Mouse (Mus musculus) liver, embryonic 14.5 days (tissue): ENCODE data around the gene Nme8. TPM values are rescaled to one million over a fixed set of nuclear protein-coding genes. Genes with fewer than 3 reads are reported as not detected.

Experiments used
- ATAC-seq: fragments of 200-750 bp; cut with Nextera tagmentation; 2 replicates; pipeline ENCODE4 v1.8.0; 2017; ENCODE audit warnings: moderate number of reproducible peaks, mild to moderate bottlenecking, moderate library complexity; ENCODE audit not compliant: insufficient read depth
- DNase-seq, 3 experiments: peaks; one replicate each; pipeline ENCODE4 v3.0.0-alpha.2; 2012 to 2013; ENCODE audit warnings: low read depth in 3 of 3, low spot score in 3 of 3
- H3K27ac ChIP-seq: fragments of 300-500 bp; sonication (generic); 2 replicates; pipeline ENCODE4 v1.5.1; 2014; ENCODE audit warnings: moderate library complexity, mild to moderate bottlenecking, control low read depth, inconsistent platforms
- H3K27me3 ChIP-seq: fragments of 300-500 bp; sonication (generic); 2 replicates; pipeline ENCODE4 v1.6.1; 2014; ENCODE audit warnings: mild to moderate bottlenecking, low read length, moderate library complexity; ENCODE audit not compliant: control insufficient read depth, insufficient read depth
- H3K36me3 ChIP-seq: fragments of 300-500 bp; sonication (generic); replicated peaks from 2 replicates; pipeline ENCODE4 v1.6.1; 2014; ENCODE audit warnings: low read depth; ENCODE audit not compliant: control insufficient read depth, insufficient read depth
- H3K4me1 ChIP-seq, 2 experiments: fragments of 200-500 bp in 1 of 2; fragments of 300-500 bp in 1 of 2; sonication (generic) in 1 of 2; replicated peaks; 2 replicates each; pipeline ENCODE4 v1.6.1; 2012 to 2014; ENCODE audit warnings: antibody characterized with exemption in 1 of 2, inconsistent platforms in 1 of 2, low read length in 1 of 2; ENCODE audit not compliant: control insufficient read depth in 2 of 2, insufficient read depth in 2 of 2
- H3K4me2 ChIP-seq: fragments of 300-500 bp; sonication (generic); 2 replicates; pipeline ENCODE4 v1.6.1; 2014; ENCODE audit warnings: low read depth, mild to moderate bottlenecking, control low read depth, moderate library complexity
- H3K4me3 ChIP-seq, 2 experiments: fragments of 200-500 bp in 1 of 2; fragments of 300-500 bp in 1 of 2; sonication (generic) in 1 of 2; 2 replicates each; pipeline ENCODE4 v1.5.1; 2012 to 2014; ENCODE audit warnings: low read depth in 2 of 2, low read length in 2 of 2, mild to moderate bottlenecking in 2 of 2, control low read depth in 1 of 2, inconsistent platforms in 1 of 2, moderate library complexity in 1 of 2; ENCODE audit not compliant: insufficient read depth in 1 of 2
- H3K9ac ChIP-seq: fragments of 300-500 bp; sonication (generic); replicated peaks from 2 replicates; pipeline ENCODE4 v1.6.1; 2014; ENCODE audit warnings: mild to moderate bottlenecking, control low read depth, moderate library complexity
- H3K9me3 ChIP-seq: fragments of 300-500 bp; sonication (generic); 2 replicates; pipeline ENCODE4 v1.6.1; 2016; ENCODE audit warnings: low read length, mixed read lengths; ENCODE audit not compliant: control insufficient read depth
- CTCF ChIP-seq: IDR thresholded peaks from 2 replicates; pipeline ENCODE4 v1.5.1; 2016; ENCODE audit warnings: antibody characterized with exemption, low read depth, control low read depth
- EP300 ChIP-seq: IDR thresholded peaks from 2 replicates; pipeline ENCODE4 v1.6.1; 2016; ENCODE audit warnings: antibody characterized with exemption, low read depth
- WGBS: fragments of 180-500 bp; shearing (Covaris S2); extraction: QIAGEN DNeasy Blood & Tissue Kit; methylation state at CpG from one replicate; pipeline ENCODE4 v1.1.7; 2014; ENCODE audit not compliant: insufficient replicate concordance; 5-methylcytosine and 5-hydroxymethylcytosine counted together
- polyA plus RNA-seq, 2 experiments: library from polyadenylated mRNA; depleted of rRNA in 1 of 2; stranded (reverse) in 1 of 2; unstranded in 1 of 2; fragments of >200 nt; fragmentation: Nextera tagmentation in 1 of 2; extraction: Ambion mirVana in 1 of 2; gene quantifications; 2 replicates each; pipeline versions ENCODE4 v1.2.1 to v1.2.3; 2012 to 2014

Gene Nme8
- polyA plus RNA-seq, 2 experiments = not detected

GRCm38 (mm10) chr13:19644225-19644624, 53.4 kb downstream of the Nme8 start:
- H3K27ac ChIP-seq = no peak overlapping the region
- ATAC-seq (no peak), DNase-seq (no peak)
- 54% methylated on average over 2 of the region's 2 CpGs for WGBS
- H3K4me3 ChIP-seq = no peak overlapping the region
- H3K4me1 ChIP-seq = peaks cover 7% of the 10 kb centered on the region in 2 experiments
- no peaks in the 10 kb centered on the region for H3K27me3 ChIP-seq
- no peak overlapping the region for H3K4me2 ChIP-seq
- H3K9me3 ChIP-seq = no peaks in the 10 kb centered on the region
- no peak overlapping the region for H3K9ac ChIP-seq
- TF ChIP-seq EP300 (no peak), CTCF (peak; percentile 23; the same call in 1 of the 2 replicates)
- no peaks in the 10 kb centered on the region for H3K36me3 ChIP-seq

DNA sequence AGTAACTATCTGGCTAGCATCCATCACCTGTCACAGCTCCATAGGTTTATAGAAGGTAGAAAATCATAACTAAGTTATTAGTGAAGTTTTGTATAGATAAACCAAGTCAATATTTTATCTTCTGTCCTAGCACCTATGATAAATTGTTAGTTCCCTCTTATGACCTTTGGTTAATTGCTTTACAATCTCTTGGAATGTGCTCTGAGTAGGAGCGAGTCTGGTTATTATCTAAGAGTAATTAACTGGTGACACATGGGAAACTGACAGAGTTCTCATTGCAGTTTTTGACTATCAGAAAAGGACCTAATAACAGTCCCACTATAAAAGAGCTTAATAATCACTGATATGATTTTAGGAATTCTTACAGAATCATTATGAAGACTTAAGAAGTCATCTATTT, 54.1 kb downstream of the Nme8 start:
- H3K4me2 ChIP-seq = no peak overlapping the region
- no peaks in the 10 kb centered on the region for H3K9me3 ChIP-seq
- H3K9ac ChIP-seq = no peak overlapping the region
- TF ChIP-seq CTCF (no peak), EP300 (no peak)
- 49% methylated on average over 1 of the region's 1 CpGs for whole genome bisulfite sequencing
- DNase-seq (no peak), ATAC-seq (no peak)
- no peak overlapping the region for H3K4me3 ChIP-seq
- no peak overlapping the region for H3K27ac ChIP-seq
- no peaks in the 10 kb centered on the region for H3K27me3 ChIP-seq
- H3K36me3 ChIP-seq = no peaks in the 10 kb centered on the region
- H3K4me1 ChIP-seq = peaks cover under 1% of the 10 kb centered on the region in 2 experiments; a peak in 2 of 4 replicates

GRCm38 (mm10) chr13:19640203-19640851, 57.3 kb downstream of the Nme8 start:
- TF ChIP-seq CTCF = peak; percentile 15; the same call in 1 of the 2 replicates
- TF ChIP-seq EP300 = no peak
- Histone ChIP-seq H3K36me3 (no peaks in the 10 kb centered on the region), H3K9me3 (no peaks in the 10 kb centered on the region), H3K9ac (no peak overlapping the region), H3K4me2 (no peak overlapping the region), H3K27ac (no peak overlapping the region), H3K27me3 (no peaks in the 10 kb centered on the region), H3K4me3 (no peak overlapping the region), H3K4me1 (no peaks in the 10 kb centered on the region)
- DNase-seq (no peak), ATAC-seq (no peak)
- 61% methylated on average over 2 of the region's 2 CpGs for WGBS

GRCm38 (mm10) chr13:19636131-19636530, 61.5 kb downstream of the Nme8 start:
- Histone ChIP-seq H3K4me2 (no peak overlapping the region), H3K36me3 (no peaks in the 10 kb centered on the region), H3K4me1 (no peaks in the 10 kb centered on the region; a peak in 1 of 4 replicates), H3K9me3 (no peaks in the 10 kb centered on the region), H3K4me3 (no peak overlapping the region), H3K27ac (no peak overlapping the region), H3K27me3 (no peaks in the 10 kb centered on the region), H3K9ac (no peak overlapping the region)
- ATAC-seq = peak; percentile 21; the same call in 1 of the 2 replicates
- 28% methylated on average over 4 of the region's 4 CpGs for WGBS
- DNase-seq = no peak
- TF ChIP-seq CTCF = peak; percentile 74
- TF ChIP-seq EP300 = no peak

DNA sequence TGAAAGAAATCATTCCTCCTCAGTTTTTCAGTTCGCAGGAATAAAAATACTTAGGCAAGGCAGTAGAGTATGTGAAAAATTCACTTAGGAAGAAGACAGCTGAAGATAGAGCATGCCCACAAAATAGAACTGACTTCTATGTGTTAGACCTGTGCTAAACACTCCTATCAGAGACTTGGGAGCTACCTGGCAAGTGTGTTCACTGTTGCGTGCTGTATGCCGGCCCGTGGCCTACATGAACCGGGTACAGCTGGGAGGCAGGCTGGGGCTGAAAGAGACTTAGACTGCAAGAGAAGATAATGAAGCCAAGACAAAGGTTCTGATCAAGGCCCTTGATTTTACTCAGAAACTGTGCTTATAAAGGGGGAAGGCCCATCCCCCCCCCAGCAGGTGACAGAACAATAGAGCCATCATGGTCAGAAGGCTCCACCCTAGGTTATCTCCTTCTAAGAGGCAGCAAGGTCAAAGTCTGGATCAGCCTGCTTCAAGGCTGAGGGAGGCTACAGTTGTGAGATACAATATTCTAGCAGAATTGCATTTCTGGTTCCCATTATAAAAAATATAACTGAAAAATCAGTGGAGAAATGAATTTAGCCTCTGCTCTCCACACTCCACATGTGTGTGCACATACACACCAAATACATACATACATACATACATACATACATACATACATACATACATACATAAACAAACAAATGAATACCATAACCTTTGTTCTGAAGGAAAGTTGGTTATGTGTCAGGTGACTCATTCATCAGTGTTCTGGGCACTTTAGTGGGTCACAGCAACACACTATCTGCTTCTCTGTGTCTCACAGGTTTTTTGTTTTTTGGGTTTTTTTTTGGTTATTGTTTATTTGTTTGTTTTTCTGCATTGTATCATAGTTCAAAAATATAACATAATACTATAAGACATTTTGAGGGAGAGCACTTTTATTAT, 66.6 kb downstream of the Nme8 start:
- Histone ChIP-seq H3K36me3 (no peaks in the 10 kb centered on the region), H3K9me3 (no peaks in the 10 kb centered on the region), H3K4me1 (peaks cover 2 to 17% of the 10 kb centered on the region in 2 experiments), H3K4me2 (no peak overlapping the region), H3K9ac (no peak overlapping the region), H3K27me3 (no peaks in the 10 kb centered on the region), H3K27ac (no peak overlapping the region), H3K4me3 (no peak overlapping the region)
- 48% methylated on average over 5 of the region's 5 CpGs for WGBS
- TF ChIP-seq CTCF (no peak), EP300 (no peak)
- no peak for DNase-seq
- peak; percentile 41; the same call in 1 of the 2 replicates for ATAC-seq
